Mouse (Mus musculus): ENCODE results near the gene Agbl3. TPM values are rescaled to one million over a fixed set of nuclear protein-coding genes. Genes with fewer than 3 reads are reported as not detected.

The Agbl3 gene
- total RNA-seq, 2 experiments from 2014 or later = 3.1 to 3.9 TPM

DNA sequence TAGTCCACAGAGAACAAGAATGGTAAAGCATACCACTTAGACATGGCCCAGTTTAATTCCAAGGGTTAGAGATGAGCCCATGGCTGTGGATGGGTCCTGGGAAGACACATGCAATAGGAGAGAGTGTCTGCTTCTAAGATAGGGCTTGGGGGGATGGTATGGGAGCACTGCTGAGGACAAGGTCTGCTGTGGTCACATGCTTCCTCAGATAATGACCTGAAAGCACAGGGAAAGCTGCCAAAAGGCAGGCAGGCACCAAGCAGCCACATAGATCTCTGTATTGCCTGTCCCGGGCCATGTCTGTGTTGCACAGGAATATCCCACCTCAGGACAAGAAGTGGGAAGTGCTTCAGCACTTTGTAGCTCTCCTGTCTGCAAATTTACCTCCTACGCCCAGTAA is 118.9 kb downstream of the Agbl3 start:
- intact Hi-C loops (cut with DNase I) = no loop called here
- no peak for DNase-seq

DNA sequence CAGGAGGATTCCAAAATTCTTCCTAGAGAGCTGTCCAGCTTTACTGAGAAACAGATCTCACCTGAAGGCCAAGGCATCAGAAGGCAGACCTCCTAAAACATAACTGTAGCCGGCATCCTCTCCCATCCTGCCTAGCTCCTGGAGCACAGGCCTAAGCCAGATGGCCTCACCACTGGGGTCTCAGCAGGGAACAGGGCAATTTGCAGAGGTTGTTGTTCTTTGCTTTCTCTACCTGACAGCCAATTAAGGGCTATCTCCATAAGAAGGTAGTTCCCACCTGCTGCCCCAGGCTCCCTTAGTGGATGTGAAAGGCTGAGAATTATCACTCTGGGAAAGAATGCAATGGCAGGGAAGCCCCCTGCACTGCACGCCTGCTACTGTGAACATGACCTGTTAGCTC is 120.8 kb downstream of the Agbl3 start:
- no peak for DNase-seq
- intact Hi-C loops (cut with DNase I) = no loop called here

DNA sequence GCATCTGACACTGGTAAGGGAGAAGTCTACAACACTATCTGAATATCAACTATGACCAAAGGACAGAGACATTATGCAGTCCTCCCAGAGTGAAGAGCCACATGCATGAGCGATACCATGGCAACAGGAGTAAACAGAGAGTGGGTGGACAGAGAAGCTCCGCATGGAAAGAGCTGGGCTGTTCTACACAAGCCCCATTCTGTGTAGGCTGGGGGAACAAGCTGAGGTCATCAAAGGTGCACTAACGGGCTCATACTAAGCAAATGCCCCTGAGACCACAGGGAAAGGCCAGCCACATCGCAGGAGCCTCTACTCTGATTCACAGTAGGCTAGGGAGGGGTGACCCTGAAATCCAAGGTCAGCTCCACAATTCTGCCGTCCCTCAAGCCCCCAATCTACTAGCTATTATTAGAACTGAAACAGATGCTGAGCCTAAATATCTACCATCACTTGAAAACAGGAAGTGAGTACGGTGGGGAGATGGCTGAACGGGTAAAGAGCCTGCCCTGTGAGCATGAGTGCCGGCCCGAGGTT is 121.7 kb downstream of the Agbl3 start:
- no peak for DNase-seq
- intact Hi-C loops (cut with DNase I) = no loop called here

DNA sequence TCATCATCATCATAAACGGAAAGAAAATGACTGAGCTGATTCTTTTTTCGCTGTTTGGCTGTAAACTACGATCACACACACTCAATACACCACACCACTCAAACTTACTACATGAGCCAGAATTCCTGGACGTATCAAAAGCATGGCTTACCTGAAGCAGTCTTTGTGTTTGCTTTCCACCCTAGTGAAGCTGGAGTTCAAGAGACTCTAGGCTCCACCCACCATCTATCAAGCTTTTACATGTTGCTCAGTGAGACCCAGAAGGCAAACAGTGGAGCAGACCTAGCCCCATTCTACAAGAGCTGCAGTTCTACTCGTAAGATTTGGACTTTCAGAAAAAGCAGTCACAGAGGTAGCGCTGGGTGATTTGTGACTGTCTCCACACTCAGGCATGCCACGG is 122.3 kb downstream of the Agbl3 start:
- DNase-seq = no peak
- intact Hi-C loops (cut with DNase I) = no loop called here

DNA sequence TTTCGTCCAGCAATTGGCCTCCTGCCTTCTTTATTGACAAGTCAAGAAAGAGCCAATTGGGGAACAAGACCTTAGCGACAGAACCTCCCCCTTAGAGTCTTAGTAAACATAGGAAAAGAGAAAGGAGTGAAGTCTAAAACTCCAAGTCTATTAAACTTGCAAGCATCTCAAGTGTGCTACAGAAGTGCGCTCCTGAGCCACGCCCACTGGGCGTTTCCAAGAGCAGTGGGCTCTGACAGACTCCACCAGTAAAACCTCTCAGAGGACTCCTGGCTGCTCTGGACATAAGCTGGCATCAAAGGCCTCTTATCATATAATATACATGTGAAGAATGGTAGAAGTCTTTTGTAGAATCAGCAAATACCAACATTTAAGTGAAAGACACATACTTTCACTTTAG is 123.2 kb downstream of the Agbl3 start:
- intact Hi-C loops (cut with DNase I) = no loop called here
- no peak for DNase-seq

DNA sequence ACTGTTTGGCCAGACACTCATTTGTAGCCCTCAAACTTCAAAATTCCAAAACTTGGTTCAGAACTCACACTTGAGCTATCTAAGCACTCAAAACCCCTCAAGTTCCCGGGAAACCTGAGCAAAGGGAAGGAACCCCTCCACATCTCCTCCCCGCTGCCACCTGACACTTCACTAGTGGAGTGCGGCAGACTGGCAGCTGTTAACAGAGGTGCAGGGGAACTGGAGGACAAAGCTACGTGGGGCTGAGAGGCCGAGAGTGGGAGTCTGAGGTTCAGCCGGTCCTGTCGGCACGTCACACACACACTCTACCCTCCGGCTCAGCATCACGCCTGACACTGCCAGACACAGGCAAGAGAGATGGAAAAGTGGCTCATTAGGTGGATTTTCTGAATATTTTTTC is 123.6 kb downstream of the Agbl3 start:
- no peak for DNase-seq
- intact Hi-C loops (cut with DNase I) = no loop called here

DNA sequence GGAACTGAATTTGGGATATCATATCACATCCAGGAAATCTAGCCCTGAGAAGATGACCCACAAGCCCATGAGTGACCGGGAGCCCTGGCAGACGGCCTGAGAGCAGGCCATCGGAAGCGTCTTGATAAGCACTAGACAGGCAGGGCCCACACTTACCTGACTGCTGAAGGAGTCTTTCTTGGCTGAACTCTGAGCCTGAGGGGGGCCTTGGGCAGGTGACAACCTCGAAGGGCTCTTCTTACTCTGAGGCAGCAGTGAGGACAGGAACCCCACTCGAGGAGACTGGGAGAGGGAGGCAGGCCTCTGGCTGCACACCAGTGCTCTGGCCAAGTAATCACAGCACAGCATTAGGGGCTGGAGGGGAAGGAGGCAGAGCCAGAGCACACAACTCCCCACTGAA is 124.1 kb downstream of the Agbl3 start:
- intact Hi-C loops (cut with DNase I) = no loop called here
- no peak for DNase-seq

DNA sequence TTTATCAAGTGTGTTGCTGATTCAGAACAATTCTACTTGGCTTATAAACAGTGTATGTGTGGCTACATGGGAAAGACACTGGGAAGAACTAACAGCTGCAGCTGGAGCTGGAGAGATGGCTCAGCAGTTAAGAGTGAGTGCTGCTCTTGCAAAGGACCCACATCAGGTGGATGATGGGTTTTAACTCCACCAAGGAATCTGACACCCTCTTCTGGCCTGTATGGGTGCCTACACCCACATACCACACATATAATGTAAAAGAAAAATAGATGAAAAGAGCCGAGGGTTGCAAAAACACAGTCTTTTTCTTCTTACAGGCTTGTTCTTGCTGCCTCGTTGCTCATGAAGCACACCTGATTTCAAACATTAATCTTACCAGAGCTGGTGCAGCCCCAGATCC is 125.9 kb downstream of the Agbl3 start:
- intact Hi-C loops (cut with DNase I) = no loop called here
- no peak for DNase-seq

DNA sequence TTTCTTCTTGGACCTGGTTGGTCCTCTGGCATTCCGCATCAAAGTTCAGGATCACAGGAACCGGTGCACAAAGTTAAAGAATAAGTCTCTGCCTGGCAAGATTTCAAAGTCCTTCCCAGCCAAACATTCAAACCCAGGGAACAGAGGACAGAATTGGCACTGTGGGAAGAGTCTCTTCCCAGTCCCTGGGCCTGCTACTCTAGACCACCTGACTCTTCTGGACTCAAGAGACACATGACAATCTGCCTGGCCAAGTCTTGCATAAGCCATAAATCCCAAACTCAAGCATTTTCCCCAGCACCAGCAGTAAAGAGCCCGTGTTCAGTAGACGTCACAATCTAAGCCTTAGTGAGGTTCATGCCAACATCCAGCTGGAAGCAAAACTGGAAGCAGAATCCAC is 126.4 kb downstream of the Agbl3 start:
- intact Hi-C loops (cut with DNase I) = no loop called here
- DNase-seq = no peak

DNA sequence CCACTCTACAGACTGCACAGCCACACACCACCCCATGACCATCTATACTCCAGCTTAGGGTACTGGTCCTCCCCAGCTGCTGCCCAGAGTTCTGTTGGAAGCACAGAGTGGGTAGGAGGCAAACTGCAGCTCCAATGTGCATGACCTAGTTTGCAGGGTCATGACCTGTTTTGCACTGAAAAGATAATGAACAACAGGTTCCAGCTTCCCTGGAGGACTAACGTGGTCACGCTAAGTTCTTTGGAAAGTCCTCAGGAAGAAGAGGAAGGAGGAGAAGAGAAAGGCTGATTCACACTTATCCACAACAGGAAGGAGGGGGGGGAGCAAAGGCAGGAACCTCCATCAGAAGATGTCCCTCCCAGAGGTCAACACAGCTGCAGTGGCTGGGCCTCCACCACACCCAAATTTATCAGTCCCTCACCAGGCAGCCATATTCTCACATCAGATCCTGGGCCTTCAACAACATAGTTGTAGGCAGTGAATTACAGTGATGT is 126.9 kb downstream of the Agbl3 start:
- DNase-seq = peak in 1 of 2 experiments; percentile 24
- intact Hi-C loops (cut with DNase I) = no loop called here

DNA sequence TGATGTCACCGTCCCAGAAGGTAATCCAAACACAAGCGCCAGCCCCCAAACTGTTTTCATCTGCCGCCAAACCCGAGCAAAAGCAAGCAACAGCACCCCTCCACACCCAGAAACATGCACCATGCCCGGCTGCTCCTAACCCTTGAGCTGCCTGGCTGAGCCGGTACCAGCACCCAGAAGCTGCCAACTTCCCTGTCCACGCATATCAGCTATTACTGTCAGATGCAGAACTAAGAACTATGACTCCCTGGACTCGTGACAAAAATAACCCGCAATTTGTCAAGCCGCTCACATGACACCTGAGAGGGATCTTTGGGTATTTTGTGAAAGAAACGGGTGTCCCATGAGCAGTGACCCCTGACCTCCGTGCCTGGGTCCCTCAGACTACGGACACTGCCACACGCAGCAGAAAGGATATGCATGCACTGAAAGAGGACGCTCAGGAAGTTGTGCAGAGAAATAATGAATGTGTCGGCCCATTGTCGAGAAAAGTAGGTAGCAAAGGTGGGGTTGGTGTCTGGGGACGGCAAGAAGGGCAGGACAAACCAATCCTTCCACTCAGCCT is 127.5 kb downstream of the Agbl3 start:
- intact Hi-C loops (cut with DNase I) = no loop called here
- no peak for DNase-seq

Other genes with a start within 250 kb of the Agbl3 start
- gene Cald1, start 181.9 kb upstream of the Agbl3 start, total RNA-seq (2021) = 10 to 100 TPM; 49.3 to 55.6 TPM
- gene Tmem140, start 82.7 kb downstream of the Agbl3 start, total RNA-seq (2021) = 10 to 100 TPM; 34.9 to 38.0 TPM
- gene Cyren, start 97.6 kb downstream of the Agbl3 start, total RNA-seq (2021) = 1 to 10 TPM; 2.3 to 3.5 TPM
- 10 to 100 TPM; 11.4 to 15.5 TPM for gene Wdr91, start 130.4 kb downstream of the Agbl3 start, total RNA-seq (2021)
- gene Stra8, start 139.7 kb downstream of the Agbl3 start, total RNA-seq (2021) = not detected
- 1 to 10 TPM in 1 of 2 experiments, under 1 TPM in 1; 0.27 to 1.2 TPM for gene Slc23a4, start 208.0 kb downstream of the Agbl3 start, total RNA-seq (2021)